Mouse (Mus musculus): Measurements from ENCODE around the gene 4931428L18Rik. TPM values are rescaled to one million over a fixed set of nuclear protein-coding genes. Genes with fewer than 3 reads are reported as not detected.

The 4931428L18Rik gene
- total RNA-seq, 1 experiment = 1.8 TPM

DNA sequence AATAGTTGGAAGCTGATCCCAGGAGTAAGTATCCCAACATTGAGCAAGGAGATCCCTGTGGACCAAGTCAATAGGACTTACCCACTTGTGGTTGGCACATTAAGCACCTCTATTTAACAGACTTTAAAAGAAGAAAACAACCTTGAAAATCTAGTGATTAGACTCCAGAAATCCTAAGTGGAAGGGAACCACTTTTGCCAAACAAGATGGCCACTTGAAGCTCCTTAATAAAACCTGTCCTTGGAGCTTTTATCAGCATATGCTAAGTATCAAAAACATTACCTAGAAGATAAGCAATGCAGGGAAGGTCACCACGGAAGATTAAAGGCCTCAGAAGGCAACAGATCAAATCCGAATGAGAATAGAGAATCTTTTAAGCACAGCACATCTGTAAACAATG lies 270.7 kb downstream of the 4931428L18Rik start:
- in situ Hi-C loops (cut with MboI; ENCODE audit: low sequenced_read_pairs in 2 of 2, unreplicated experiment in 2 of 2) = no loop called here
- Histone ChIP-seq H3K9ac (ENCODE audit: insufficient read depth, low read depth, low read length, poor library complexity, severe bottlenecking) (no peak overlapping the region), H3K36me3 (ENCODE audit: control insufficient read depth, insufficient read depth, low read length, poor library complexity, severe bottlenecking) (no peaks in the 10 kb centered on the region), H3K4me3 (ENCODE audit: insufficient read depth in 1 of 2, low read depth in 1 of 2, low read length in 2 of 2, poor library complexity in 1 of 2, severe bottlenecking in 1 of 2) (no peak overlapping the region), H3K9me3 (ENCODE audit: control insufficient read depth, insufficient read depth, low read depth, low read length) (no peaks in the 10 kb centered on the region), H3K4me1 (ENCODE audit: control insufficient read depth in 2 of 2, insufficient read depth in 2 of 2, low read length in 2 of 2, poor library complexity in 1 of 2) (peaks cover 0 to 7% of the 10 kb centered on the region in 2 experiments; a peak in 2 of 4 replicates), H3K27ac (ENCODE audit: insufficient read depth, low read depth, low read length, poor library complexity, severe bottlenecking) (no peak overlapping the region)
- DNase-seq (ENCODE audit: low read depth, low spot score) = no peak
- TF ChIP-seq ZC3H11A (IDR thresholded peaks at IDR 0.05; ENCODE audit: borderline replicate concordance, low read depth, low read length) = no peak
- TF ChIP-seq ZNF384 (IDR thresholded peaks at IDR 0.05; ENCODE audit: low read depth, low read length) = no peak
- no peak for TF ChIP-seq CHD2 (IDR thresholded peaks at IDR 0.05; ENCODE audit: low read depth, low read length)
- no peak for TF ChIP-seq HCFC1 (IDR thresholded peaks at IDR 0.05; ENCODE audit: borderline replicate concordance, insufficient read depth, low read length)
- no peak for TF ChIP-seq MAFK (IDR thresholded peaks at IDR 0.05; ENCODE audit: insufficient read depth, low read depth, low read length)

DNA sequence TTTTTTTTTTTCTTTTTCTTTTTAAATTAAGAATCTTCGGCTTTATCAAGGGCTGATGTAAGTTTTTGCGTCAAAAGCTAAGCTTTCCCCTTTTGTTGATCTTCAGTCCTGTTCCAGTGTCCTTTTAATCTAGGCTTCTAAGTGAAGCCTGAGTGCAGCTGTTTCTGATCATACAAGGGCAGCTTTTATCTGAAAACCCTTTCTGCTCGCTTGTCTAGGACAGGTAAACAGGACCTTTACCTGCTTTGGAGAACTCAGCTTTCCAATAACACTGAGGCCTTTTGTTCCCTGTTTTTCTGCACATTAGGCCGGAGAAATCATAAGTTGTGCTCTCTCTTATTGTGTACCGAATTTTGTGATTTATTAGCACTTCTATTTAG lies 272.0 kb downstream of the 4931428L18Rik start:
- DNase-seq (ENCODE audit: low read depth, low spot score) = no peak
- Histone ChIP-seq H3K9ac (ENCODE audit: insufficient read depth, low read depth, low read length, poor library complexity, severe bottlenecking) (peak overlapping the region; percentile 92; the same call in 1 of the 2 replicates), H3K27ac (ENCODE audit: insufficient read depth, low read depth, low read length, poor library complexity, severe bottlenecking) (no peak overlapping the region; the same call in 1 of the 2 replicates), H3K4me3 (ENCODE audit: insufficient read depth in 1 of 2, low read depth in 1 of 2, low read length in 2 of 2, poor library complexity in 1 of 2, severe bottlenecking in 1 of 2) (peak overlapping the region; percentile 58 to 70), H3K9me3 (ENCODE audit: control insufficient read depth, insufficient read depth, low read depth, low read length) (no peaks in the 10 kb centered on the region), H3K4me1 (ENCODE audit: control insufficient read depth in 2 of 2, insufficient read depth in 2 of 2, low read length in 2 of 2, poor library complexity in 1 of 2) (peaks cover 0 to 7% of the 10 kb centered on the region in 2 experiments; a peak in 2 of 4 replicates), H3K36me3 (ENCODE audit: control insufficient read depth, insufficient read depth, low read length, poor library complexity, severe bottlenecking) (no peaks in the 10 kb centered on the region; the same call in 1 of the 2 replicates)
- TF ChIP-seq HCFC1 (IDR thresholded peaks at IDR 0.05; ENCODE audit: borderline replicate concordance, insufficient read depth, low read length) (no peak), ZC3H11A (IDR thresholded peaks at IDR 0.05; ENCODE audit: borderline replicate concordance, low read depth, low read length) (no peak), ZNF384 (IDR thresholded peaks at IDR 0.05; ENCODE audit: low read depth, low read length) (no peak), CHD2 (IDR thresholded peaks at IDR 0.05; ENCODE audit: low read depth, low read length) (no peak), MAFK (IDR thresholded peaks at IDR 0.05; ENCODE audit: insufficient read depth, low read depth, low read length) (no peak)
- in situ Hi-C loops (cut with MboI; ENCODE audit: low sequenced_read_pairs in 2 of 2, unreplicated experiment in 2 of 2) = no loop called here

DNA sequence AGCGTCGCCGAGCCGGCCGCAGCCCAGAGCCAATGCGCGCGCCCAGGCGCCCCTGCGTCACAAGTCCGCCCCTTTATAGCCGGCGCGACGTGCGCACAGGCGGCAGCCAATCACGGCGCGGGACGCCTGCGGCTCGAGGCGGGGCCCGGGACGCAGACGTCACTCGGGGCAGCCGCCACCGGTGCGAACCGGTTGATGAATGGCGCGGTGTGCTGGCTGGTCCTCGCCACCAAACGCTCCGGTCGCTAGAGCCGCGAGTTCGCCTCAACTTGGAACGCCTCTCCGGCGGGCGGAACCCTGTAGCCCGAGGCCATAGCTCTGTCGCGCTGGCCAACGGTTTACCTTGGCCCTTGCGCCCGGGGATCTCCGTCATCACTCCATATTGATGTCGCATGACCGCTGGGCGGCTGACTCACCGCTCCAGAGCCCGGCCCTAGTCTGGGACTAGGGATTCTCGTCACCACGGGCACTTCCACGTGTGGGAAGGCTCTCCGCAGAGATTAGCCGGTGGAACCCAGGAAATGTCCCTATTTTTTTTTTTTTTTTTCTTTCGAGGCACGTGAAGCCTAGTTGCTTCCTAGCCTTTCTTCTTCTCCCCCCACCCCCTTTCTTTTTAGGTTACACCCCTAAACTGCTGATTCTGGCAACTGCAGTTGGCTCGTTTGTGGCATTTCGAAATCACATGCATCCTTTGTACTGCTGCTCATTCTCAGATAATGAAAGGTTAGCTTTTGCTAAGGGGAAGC lies 272.6 kb downstream of the 4931428L18Rik start:
- in situ Hi-C loops (cut with MboI; ENCODE audit: low sequenced_read_pairs in 2 of 2, unreplicated experiment in 2 of 2) = loop anchor here in 1 of 2 experiments (25.0 kb wide), 1 partner anchor 163 kb away; no protein-coding TSS in a partner anchor

DNA sequence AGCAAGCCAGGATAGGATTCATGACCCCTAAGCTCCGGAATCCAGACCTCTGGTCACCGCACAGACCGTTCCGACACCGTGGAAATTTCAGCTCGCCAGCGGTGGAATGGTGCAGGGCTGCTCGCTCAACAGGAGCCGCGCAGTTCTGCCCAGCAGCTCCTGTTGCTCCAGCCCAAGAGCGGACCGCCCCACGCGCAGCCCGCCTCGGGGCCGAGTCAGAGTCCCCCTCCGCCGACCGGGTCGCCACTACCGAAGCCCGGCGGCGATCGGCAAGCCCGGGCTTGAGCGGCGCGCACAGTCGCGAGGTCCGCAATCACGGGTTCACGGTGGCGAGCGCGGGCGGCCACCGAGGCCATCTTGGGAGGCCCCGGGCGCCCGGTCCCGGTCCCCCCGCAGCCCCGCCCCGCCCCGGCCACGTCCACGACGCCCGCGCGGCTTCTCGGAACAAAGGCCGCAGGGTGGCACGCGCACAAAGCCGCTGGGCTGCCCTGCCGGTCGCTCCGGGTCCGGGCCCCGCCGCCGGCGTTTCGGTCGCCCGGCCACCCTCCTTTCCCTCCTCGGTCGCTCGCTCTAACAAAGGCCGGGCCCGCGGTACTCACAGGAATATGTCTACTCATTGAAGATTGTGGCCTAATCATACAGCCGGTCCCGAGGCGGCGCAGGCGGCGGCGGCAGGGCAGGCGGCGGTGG lies 273.4 kb downstream of the 4931428L18Rik start:
- TF ChIP-seq HCFC1 (IDR thresholded peaks at IDR 0.05; ENCODE audit: borderline replicate concordance, insufficient read depth, low read length) (no peak), MAFK (IDR thresholded peaks at IDR 0.05; ENCODE audit: insufficient read depth, low read depth, low read length) (no peak), ZC3H11A (IDR thresholded peaks at IDR 0.05; ENCODE audit: borderline replicate concordance, low read depth, low read length) (no peak), CHD2 (IDR thresholded peaks at IDR 0.05; ENCODE audit: low read depth, low read length) (no peak), ZNF384 (IDR thresholded peaks at IDR 0.05; ENCODE audit: low read depth, low read length) (no peak)
- H3K27ac ChIP-seq (ENCODE audit: insufficient read depth, low read depth, low read length, poor library complexity, severe bottlenecking) = peak overlapping the region; percentile 88
- in situ Hi-C loops (cut with MboI; ENCODE audit: low sequenced_read_pairs in 2 of 2, unreplicated experiment in 2 of 2) = loop anchor here in 1 of 2 experiments (25.0 kb wide), 1 partner anchor 162 kb away; no protein-coding TSS in a partner anchor
- H3K4me3 ChIP-seq (ENCODE audit: insufficient read depth in 1 of 2, low read depth in 1 of 2, low read length in 2 of 2, poor library complexity in 1 of 2, severe bottlenecking in 1 of 2) = peak overlapping the region; percentile 87 to 96
- H3K9me3 ChIP-seq (ENCODE audit: control insufficient read depth, insufficient read depth, low read depth, low read length) = no peaks in the 10 kb centered on the region
- H3K36me3 ChIP-seq (ENCODE audit: control insufficient read depth, insufficient read depth, low read length, poor library complexity, severe bottlenecking) = peaks cover 10% of the 10 kb centered on the region
- peak overlapping the region; percentile 98 for H3K9ac ChIP-seq (ENCODE audit: insufficient read depth, low read depth, low read length, poor library complexity, severe bottlenecking)
- H3K4me1 ChIP-seq (ENCODE audit: control insufficient read depth in 2 of 2, insufficient read depth in 2 of 2, low read length in 2 of 2, poor library complexity in 1 of 2) = peaks cover 0 to 7% of the 10 kb centered on the region in 2 experiments; a peak in 2 of 4 replicates
- DNase-seq (ENCODE audit: low read depth, low spot score) = no peak

More for the DNA sequence above, 272.6 kb downstream of the 4931428L18Rik start:
- TF ChIP-seq CHD2 (IDR thresholded peaks at IDR 0.05; ENCODE audit: low read depth, low read length) (no peak), ZNF384 (IDR thresholded peaks at IDR 0.05; ENCODE audit: low read depth, low read length) (peak; percentile 95)
- H3K9ac ChIP-seq (ENCODE audit: insufficient read depth, low read depth, low read length, poor library complexity, severe bottlenecking) = peak overlapping the region; percentile 92
- H3K4me1 ChIP-seq (ENCODE audit: control insufficient read depth in 2 of 2, insufficient read depth in 2 of 2, low read length in 2 of 2, poor library complexity in 1 of 2) = peaks cover 0 to 7% of the 10 kb centered on the region in 2 experiments; a peak in 2 of 4 replicates
- H3K36me3 ChIP-seq (ENCODE audit: control insufficient read depth, insufficient read depth, low read length, poor library complexity, severe bottlenecking) = peaks cover 4% of the 10 kb centered on the region
- peak overlapping the region; percentile 94 for H3K27ac ChIP-seq (ENCODE audit: insufficient read depth, low read depth, low read length, poor library complexity, severe bottlenecking)
- H3K9me3 ChIP-seq (ENCODE audit: control insufficient read depth, insufficient read depth, low read depth, low read length) = no peaks in the 10 kb centered on the region
- DNase-seq (ENCODE audit: low read depth, low spot score) = peak; percentile 93
- peak overlapping the region; percentile 58 to 96 for H3K4me3 ChIP-seq (ENCODE audit: insufficient read depth in 1 of 2, low read depth in 1 of 2, low read length in 2 of 2, poor library complexity in 1 of 2, severe bottlenecking in 1 of 2)

All from ES-E14 (cell line).